Mouse (Mus musculus) regulatory T cell (primary cell): ENCODE data around the gene Meig1.
"Not testable (repeated sequence)": the region's sequence is repeated elsewhere in the genome, so short reads cannot be mapped to it uniquely, and the experiment has no call there.

Experiments
- in situ Hi-C: fragments of 300-600 bp; cut with MboI, MseI; formaldehyde crosslinking; loops from one replicate; pipeline ENCODE4 v1.15.1; 2025; ENCODE audit warnings: high pct_unique_total_duplicates

The Meig1 gene

GRCm38 (mm10) chr2:3422548-3422947, at the start of gene Meig1:
Gene Meig1, minus strand, starts transcription at chr2:3422648.
- in situ Hi-C loops: loop anchor here (5.0 to 10.0 kb wide), 3 partner anchors 50 to 292 kb away; partner anchors contain the start of gene Acbd7

- in situ Hi-C loops: loop anchor here (25.0 kb wide), 1 partner anchor 1556 kb away; the partner anchor contains the start of gene Mcm10
These were observed 34.1 kb upstream of the Meig1 start for GRCm38 (mm10) chr2:3456590-3456989.

DNA sequence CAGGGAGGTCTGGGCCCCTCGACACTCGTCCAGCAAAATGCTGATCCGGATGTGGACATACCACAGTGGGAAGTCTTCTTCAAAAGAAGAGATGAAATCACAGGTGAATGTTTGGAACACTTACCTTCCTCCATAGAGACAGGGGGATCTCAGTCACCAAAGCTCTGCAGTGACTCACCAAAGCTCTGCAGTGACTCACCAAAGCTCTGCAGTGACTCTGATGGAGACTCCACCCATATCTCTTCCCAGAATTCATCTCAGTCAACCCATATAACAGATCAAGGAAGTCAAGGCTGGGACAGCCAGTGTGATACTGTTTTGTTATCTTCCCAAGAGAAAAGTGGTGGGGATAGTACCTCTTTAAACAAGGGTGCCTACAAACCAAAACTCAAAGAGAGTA, 30.6 kb upstream of the Meig1 start:
- in situ Hi-C loops: loop anchor here (25.0 kb wide), 1 partner anchor 1559 kb away; the partner anchor contains the start of gene Mcm10

- in situ Hi-C loops: no loop called here
These were observed 27.0 kb upstream of the Meig1 start for GRCm38 (mm10) chr2:3449431-3449830.

GRCm38 (mm10) chr2:3445984-3446383, 23.5 kb upstream of the Meig1 start:
- in situ Hi-C loops: no loop called here

DNA sequence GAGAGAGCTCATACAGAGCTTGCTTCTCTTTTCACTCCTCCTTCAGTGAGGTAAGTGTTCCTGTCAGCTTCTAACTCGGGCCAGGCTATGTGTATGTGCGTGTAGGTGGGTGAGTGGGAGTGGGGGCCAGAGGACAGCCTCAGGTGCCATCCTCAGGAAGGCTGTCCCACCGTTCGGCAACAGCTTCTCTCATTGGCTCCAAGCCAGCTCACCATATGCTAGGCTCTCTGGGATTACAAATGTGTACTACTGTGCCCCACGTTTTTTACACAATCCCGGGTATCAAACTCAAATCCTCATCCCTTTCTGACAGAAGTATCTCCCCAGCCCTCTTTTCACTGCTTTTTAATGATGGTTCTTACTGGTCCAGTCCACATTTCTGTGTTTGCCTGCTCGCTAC, 21.8 kb upstream of the Meig1 start:
- in situ Hi-C loops: no loop called here

- in situ Hi-C loops: no loop called here
These were observed 15.5 kb upstream of the Meig1 start for GRCm38 (mm10) chr2:3437956-3438355.

DNA sequence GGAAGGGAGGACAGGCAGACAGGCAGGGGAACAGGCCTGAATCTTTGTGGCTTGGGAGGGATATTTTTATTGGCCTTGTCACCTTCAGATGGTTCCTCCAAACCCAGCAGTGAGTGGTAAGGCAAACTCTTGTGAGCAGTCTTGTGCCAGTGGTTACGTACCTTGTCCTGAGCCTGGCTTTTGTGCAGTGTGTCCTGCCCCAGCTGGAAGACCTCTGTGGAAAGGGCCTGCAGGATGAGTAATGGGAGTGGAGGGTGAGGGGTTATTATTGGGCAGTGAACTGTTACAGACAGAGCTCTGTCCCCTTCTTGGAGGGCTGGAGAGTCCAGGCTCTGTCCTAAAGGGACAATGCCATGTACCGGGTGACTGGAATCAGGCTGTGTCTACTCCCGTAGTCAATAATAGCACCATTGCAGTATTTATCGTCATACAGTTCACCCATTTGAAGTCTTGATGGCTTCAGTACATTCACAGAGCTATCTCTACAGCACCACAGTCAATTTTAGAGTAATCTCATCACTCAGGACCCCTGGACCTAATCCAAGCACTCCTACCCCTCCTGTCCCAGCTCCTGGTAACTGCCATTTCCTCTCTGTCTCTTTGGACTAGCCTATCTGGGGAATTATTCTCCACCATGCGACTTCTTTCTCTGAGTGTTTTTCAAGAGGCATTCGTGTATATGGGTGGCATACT, 13.1 kb upstream of the Meig1 start:
- in situ Hi-C loops: no loop called here

GRCm38 (mm10) chr2:3430956-3431355, 8.5 kb upstream of the Meig1 start:
- in situ Hi-C loops: no loop called here

- in situ Hi-C loops: loop anchor here (5.0 to 10.0 kb wide), 3 partner anchors 48 to 290 kb away; partner anchors contain the start of gene Acbd7
These were observed 2.1 kb upstream of the Meig1 start for GRCm38 (mm10) chr2:3424579-3424910.

- in situ Hi-C loops: loop anchor here (5.0 to 10.0 kb wide), 3 partner anchors 48 to 291 kb away; partner anchors contain the start of gene Acbd7
These were observed 1.6 kb upstream of the Meig1 start, which contains the start of gene Dclre1c for GRCm38 (mm10) chr2:3423841-3424578. Gene Dclre1c, plus strand, starts transcription at chr2:3424131.

GRCm38 (mm10) chr2:3420157-3420556, 2.3 kb downstream of the Meig1 start:
- in situ Hi-C loops: loop anchor here (5.0 to 10.0 kb wide), 3 partner anchors 52 to 295 kb away; partner anchors contain the start of gene Acbd7

- in situ Hi-C loops: loop anchor here (10.0 kb wide), 1 partner anchor 1816 kb away; no protein-coding TSS in a partner anchor
These were observed 3.5 kb downstream of the Meig1 start for GRCm38 (mm10) chr2:3418883-3419431.

DNA sequence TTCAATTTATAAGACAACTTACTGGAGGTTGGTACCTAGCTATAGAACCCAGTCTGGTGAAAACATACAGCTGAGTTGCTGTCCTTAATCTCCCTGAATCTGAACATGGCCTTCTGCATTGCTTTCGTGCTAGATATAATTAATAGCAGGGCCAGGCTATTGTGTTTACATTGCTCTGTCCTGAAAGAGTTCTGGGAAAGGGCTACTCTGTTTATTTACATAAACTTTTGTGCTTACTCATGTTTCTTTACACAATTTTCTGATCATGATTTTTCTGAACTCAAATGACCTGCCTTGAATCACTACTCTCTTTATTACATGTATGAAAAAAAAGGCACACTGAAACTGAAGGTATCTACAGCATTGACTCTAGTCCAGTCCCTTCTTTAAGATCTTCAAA, 6.8 kb downstream of the Meig1 start:
- in situ Hi-C loops: loop anchor here (10.0 kb wide), 1 partner anchor 1819 kb away; no protein-coding TSS in a partner anchor

DNA sequence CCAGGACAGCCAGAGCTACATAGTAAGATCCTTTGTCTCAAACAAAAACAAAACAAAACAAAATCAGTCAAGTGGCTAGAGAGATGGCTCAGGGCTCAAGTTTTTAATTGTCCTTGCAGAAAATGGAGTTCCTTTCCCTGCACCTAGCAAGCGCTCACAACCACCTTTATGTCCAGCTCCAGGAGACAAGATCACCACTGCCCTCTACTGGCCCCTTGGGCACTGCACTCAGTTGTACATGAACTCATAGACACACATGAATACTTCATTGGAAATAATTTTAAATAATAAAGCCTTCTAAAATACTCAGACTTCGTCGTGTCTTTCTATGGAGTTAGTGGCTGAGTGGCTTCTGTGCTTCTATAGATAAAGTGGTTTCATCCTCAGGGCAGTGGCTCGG, 8.2 kb downstream of the Meig1 start:
- in situ Hi-C loops: loop anchor here (5.0 to 10.0 kb wide), 2 partner anchors 292 to 1821 kb away; no protein-coding TSS in a partner anchor

DNA sequence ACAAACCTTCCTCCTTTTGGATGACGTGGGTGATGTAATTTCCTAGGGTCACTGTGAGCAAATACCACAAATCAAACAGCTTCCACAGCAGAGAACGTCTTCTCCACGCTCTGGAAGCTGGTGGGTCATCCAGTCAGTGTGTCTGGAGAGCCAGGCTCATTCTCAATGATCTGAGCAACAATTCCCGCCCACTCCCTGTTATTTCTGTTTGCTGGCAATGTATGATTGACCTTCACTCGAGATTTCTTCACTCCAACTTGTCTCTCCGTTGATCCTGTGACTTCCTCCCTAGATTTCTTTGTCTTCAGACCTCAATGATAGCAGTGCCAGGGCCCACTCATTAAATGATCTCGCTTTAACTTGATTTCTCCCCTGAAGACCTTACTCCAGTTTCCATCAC, 14.7 kb downstream of the Meig1 start:
- in situ Hi-C loops: loop anchor here (5.0 kb wide), 1 partner anchor 50 kb away; no protein-coding TSS in a partner anchor

- in situ Hi-C loops: loop anchor here (5.0 kb wide), 1 partner anchor 49 kb away; no protein-coding TSS in a partner anchor
These were observed 16.5 kb downstream of the Meig1 start for GRCm38 (mm10) chr2:3405981-3406380.

DNA sequence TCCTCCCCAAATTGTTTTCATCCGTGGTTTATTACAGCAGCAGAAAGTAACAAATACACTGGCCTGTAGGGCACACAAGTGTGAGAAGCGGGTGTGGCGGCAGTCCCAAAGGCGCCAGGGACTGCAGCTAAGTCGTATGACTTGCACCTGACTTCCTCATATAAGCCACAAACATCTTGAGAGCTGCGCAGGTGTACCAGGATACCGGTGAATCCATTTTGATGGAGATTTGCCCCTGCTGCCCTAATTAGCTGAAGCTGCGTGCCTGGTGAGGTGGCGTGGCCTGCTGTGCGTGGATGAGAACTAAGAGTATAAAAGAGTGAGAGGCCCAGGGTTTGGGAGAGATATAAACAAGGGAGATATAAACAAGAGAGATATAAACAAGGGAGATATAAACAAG, 25.3 kb downstream of the Meig1 start, which contains the start of gene Olah:
Gene Olah (minus strand): TSS at position 101 of the 400 bp plus-strand sequence.
- in situ Hi-C loops: not testable (repeated sequence)

GRCm38 (mm10) chr2:3391945-3392344, 30.5 kb downstream of the Meig1 start:
- in situ Hi-C loops: no loop called here

- in situ Hi-C loops: no loop called here
These were observed 35.2 kb downstream of the Meig1 start for GRCm38 (mm10) chr2:3387105-3387860.

GRCm38 (mm10) chr2:3365127-3365526, 57.3 kb downstream of the Meig1 start:
- in situ Hi-C loops: no loop called here
